Mouse (Mus musculus): ENCODE data around the gene Rad51b. TPM values are rescaled to one million over a fixed set of nuclear protein-coding genes. Genes with fewer than 3 reads are reported as not detected.

Rad51b gene
- total and polyA plus RNA-seq, 2 experiments from 2014 or later, result 1.1 TPM

DNA sequence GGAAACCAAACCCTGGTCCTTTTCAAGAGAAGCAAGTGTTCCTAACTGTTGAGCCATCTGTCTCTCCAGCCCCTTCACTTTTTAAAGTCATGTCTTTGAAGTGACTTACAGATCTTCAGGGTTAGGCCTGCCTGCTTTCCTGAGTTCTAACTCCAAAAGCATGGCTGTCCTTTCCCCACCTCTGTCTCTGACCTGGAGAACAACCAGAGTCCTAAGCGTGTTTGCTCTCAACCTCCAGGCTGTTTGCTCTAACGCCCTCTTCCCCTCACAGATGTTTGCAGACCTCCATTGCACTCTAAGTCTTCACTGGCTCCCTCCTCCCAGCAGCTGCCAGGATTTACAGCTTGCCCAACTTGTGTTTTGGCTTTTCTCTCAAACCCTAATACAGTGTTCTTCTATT lies 29.7 kb downstream of the Rad51b start:
- Histone ChIP-seq H3K4me2 (ENCODE audit: low read depth, low read length) (no peak overlapping the region), H3K27me3 (ENCODE audit: insufficient read depth, low read length) (no peaks in the 10 kb centered on the region), H3K9ac (replicated peaks; ENCODE audit: low read length) (no peak overlapping the region), H3K4me3 (ENCODE audit: low read length) (no peak overlapping the region), H3K27ac (no peak overlapping the region), H3K4me1 (ENCODE audit: insufficient read depth, low read length) (no peaks in the 10 kb centered on the region), H3K9me3 (ENCODE audit: low read length) (no peaks in the 10 kb centered on the region), H3K36me3 (ENCODE audit: insufficient read depth, low read length) (no peaks in the 10 kb centered on the region)
- TF ChIP-seq CTCF (IDR thresholded peaks at IDR 0.05; ENCODE audit: low read depth), result no peak
- DNase-seq (ENCODE audit: low spot score), result no peak
- ATAC-seq, result no peak
- WGBS, result 77% methylated on average over 2 of the region's 2 CpGs

DNA sequence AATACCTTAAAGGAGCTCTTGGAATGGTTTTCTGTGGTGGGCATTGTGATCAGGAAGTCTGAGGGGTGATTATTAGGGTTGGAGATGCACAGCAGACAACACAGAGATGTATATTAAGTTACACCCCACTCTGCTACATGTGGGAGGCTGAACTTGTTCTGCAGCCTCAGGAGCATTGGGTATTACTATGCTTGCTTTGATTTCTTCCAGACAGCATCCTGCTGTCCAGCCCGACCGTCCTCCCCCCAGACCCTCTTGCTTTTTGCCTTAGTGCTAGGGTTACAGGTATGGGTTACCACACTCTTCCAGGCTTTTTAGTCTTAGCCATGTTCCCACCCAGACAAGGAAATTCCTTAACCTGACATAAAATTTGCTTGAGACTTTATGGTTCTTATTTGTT lies 30.8 kb downstream of the Rad51b start:
- H3K4me3 ChIP-seq (ENCODE audit: low read length), result no peak overlapping the region
- H3K27me3 ChIP-seq (ENCODE audit: insufficient read depth, low read length), result no peaks in the 10 kb centered on the region
- H3K9ac ChIP-seq (replicated peaks; ENCODE audit: low read length), result no peak overlapping the region
- TF ChIP-seq CTCF (IDR thresholded peaks at IDR 0.05; ENCODE audit: low read depth), result no peak
- H3K9me3 ChIP-seq (ENCODE audit: low read length), result no peaks in the 10 kb centered on the region
- 79% methylated on average over 2 of the region's 2 CpGs for WGBS
- ATAC-seq (no peak), DNase-seq (ENCODE audit: low spot score) (no peak)
- no peak overlapping the region for H3K27ac ChIP-seq
- no peak overlapping the region for H3K4me2 ChIP-seq (ENCODE audit: low read depth, low read length)
- no peaks in the 10 kb centered on the region for H3K36me3 ChIP-seq (ENCODE audit: insufficient read depth, low read length)
- no peaks in the 10 kb centered on the region for H3K4me1 ChIP-seq (ENCODE audit: insufficient read depth, low read length)

GRCm38 (mm10) chr12:79330571-79330970 lies 33.5 kb downstream of the Rad51b start:
- H3K9ac ChIP-seq (replicated peaks; ENCODE audit: low read length), result no peak overlapping the region
- DNase-seq (ENCODE audit: low spot score) (no peak), ATAC-seq (no peak)
- H3K4me2 ChIP-seq (ENCODE audit: low read depth, low read length), result no peak overlapping the region
- no peaks in the 10 kb centered on the region for H3K36me3 ChIP-seq (ENCODE audit: insufficient read depth, low read length)
- no peak for TF ChIP-seq CTCF (IDR thresholded peaks at IDR 0.05; ENCODE audit: low read depth)
- H3K4me3 ChIP-seq (ENCODE audit: low read length), result no peak overlapping the region
- WGBS, result 91% methylated on average over 2 of the region's 2 CpGs
- H3K4me1 ChIP-seq (ENCODE audit: insufficient read depth, low read length), result no peaks in the 10 kb centered on the region
- H3K9me3 ChIP-seq (ENCODE audit: low read length), result no peaks in the 10 kb centered on the region
- no peaks in the 10 kb centered on the region for H3K27me3 ChIP-seq (ENCODE audit: insufficient read depth, low read length)
- H3K27ac ChIP-seq, result no peak overlapping the region

DNA sequence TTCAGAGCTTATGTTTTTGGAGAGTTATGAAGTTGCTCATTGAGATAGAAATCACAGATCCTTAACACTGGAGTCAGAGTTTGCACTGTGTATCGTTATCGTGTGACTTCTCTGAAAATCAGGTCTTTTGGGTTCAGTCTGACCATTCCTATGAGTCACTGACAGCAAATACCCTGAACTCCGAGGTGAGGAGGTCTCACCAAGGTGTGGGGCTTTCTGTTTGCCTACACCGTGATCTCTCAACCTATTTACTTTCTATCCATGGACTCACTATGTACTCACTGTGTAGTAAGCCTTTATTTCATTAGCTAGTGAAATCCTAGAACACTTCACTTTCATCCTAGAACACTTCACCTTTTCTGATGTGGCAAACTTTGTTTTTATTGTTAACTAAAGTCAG lies 34.6 kb downstream of the Rad51b start:
- Histone ChIP-seq H3K4me2 (ENCODE audit: low read depth, low read length) (no peak overlapping the region), H3K36me3 (ENCODE audit: insufficient read depth, low read length) (no peaks in the 10 kb centered on the region), H3K4me1 (ENCODE audit: insufficient read depth, low read length) (no peaks in the 10 kb centered on the region), H3K4me3 (ENCODE audit: low read length) (no peak overlapping the region), H3K9me3 (ENCODE audit: low read length) (no peaks in the 10 kb centered on the region), H3K27me3 (ENCODE audit: insufficient read depth, low read length) (no peaks in the 10 kb centered on the region), H3K9ac (replicated peaks; ENCODE audit: low read length) (no peak overlapping the region), H3K27ac (no peak overlapping the region)
- TF ChIP-seq CTCF (IDR thresholded peaks at IDR 0.05; ENCODE audit: low read depth), result no peak
- 90% methylated on average over 4 of the region's 4 CpGs for WGBS
- ATAC-seq (no peak), DNase-seq (ENCODE audit: low spot score) (no peak)

- H3K27me3 ChIP-seq (ENCODE audit: insufficient read depth, low read length), result no peaks in the 10 kb centered on the region
- no peak overlapping the region for H3K4me3 ChIP-seq (ENCODE audit: low read length)
- no peak overlapping the region for H3K9ac ChIP-seq (replicated peaks; ENCODE audit: low read length)
- H3K9me3 ChIP-seq (ENCODE audit: low read length), result no peaks in the 10 kb centered on the region
- 88% methylated on average over 8 of the region's 8 CpGs for WGBS
- no peaks in the 10 kb centered on the region for H3K36me3 ChIP-seq (ENCODE audit: insufficient read depth, low read length)
- no peak for TF ChIP-seq CTCF (IDR thresholded peaks at IDR 0.05; ENCODE audit: low read depth)
- ATAC-seq (no peak), DNase-seq (ENCODE audit: low spot score) (no peak)
- no peaks in the 10 kb centered on the region for H3K4me1 ChIP-seq (ENCODE audit: insufficient read depth, low read length)
- no peak overlapping the region for H3K27ac ChIP-seq
- no peak overlapping the region for H3K4me2 ChIP-seq (ENCODE audit: low read depth, low read length)
Observed at GRCm38 (mm10) chr12:79338791-79339190, 41.7 kb downstream of the Rad51b start.

DNA sequence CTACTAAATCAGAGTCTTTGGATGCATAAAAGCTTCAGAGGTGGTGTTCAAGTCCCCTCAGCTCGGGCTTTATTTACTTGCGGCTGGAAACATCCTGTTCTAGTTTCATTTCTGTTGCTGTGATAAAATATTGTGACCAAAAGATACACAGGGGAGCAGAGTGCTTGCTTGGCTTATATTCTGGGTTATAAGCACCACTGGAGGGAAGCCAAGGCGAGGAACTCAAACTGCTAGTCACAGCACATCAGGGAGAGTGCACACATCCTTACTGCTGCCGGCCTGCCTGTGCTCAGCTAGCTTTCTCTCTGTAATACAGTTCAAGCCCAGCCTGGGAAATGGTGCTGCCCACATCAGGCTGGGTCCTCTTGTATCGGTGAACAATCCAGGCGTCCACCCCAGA lies 43.4 kb downstream of the Rad51b start:
- Histone ChIP-seq H3K9me3 (ENCODE audit: low read length) (no peaks in the 10 kb centered on the region), H3K4me1 (ENCODE audit: insufficient read depth, low read length) (no peaks in the 10 kb centered on the region), H3K27me3 (ENCODE audit: insufficient read depth, low read length) (no peaks in the 10 kb centered on the region), H3K4me2 (ENCODE audit: low read depth, low read length) (no peak overlapping the region), H3K4me3 (ENCODE audit: low read length) (no peak overlapping the region), H3K27ac (no peak overlapping the region), H3K9ac (replicated peaks; ENCODE audit: low read length) (no peak overlapping the region), H3K36me3 (ENCODE audit: insufficient read depth, low read length) (no peaks in the 10 kb centered on the region)
- WGBS, result 75% methylated on average over 6 of the region's 6 CpGs
- DNase-seq (ENCODE audit: low spot score), result no peak
- no peak for TF ChIP-seq CTCF (IDR thresholded peaks at IDR 0.05; ENCODE audit: low read depth)
- ATAC-seq, result no peak

- Histone ChIP-seq H3K36me3 (ENCODE audit: insufficient read depth, low read length) (no peaks in the 10 kb centered on the region), H3K4me1 (ENCODE audit: insufficient read depth, low read length) (no peaks in the 10 kb centered on the region), H3K4me3 (ENCODE audit: low read length) (no peak overlapping the region), H3K4me2 (ENCODE audit: low read depth, low read length) (no peak overlapping the region), H3K9ac (replicated peaks; ENCODE audit: low read length) (no peak overlapping the region), H3K27me3 (ENCODE audit: insufficient read depth, low read length) (no peaks in the 10 kb centered on the region), H3K27ac (no peak overlapping the region), H3K9me3 (ENCODE audit: low read length) (no peaks in the 10 kb centered on the region)
- WGBS, result 62% methylated on average over 6 of the region's 6 CpGs
- ATAC-seq, result no peak
- TF ChIP-seq CTCF (IDR thresholded peaks at IDR 0.05; ENCODE audit: low read depth), result no peak
- DNase-seq (ENCODE audit: low spot score), result no peak
Observed at GRCm38 (mm10) chr12:79341291-79341845, 44.3 kb downstream of the Rad51b start.
